Mouse (Mus musculus): Measurements from ENCODE around the gene Olfr171. TPM values are rescaled to one million over a fixed set of nuclear protein-coding genes. Genes with fewer than 3 reads are reported as not detected.
"Not testable (repeated sequence)": the region's sequence is repeated elsewhere in the genome, so short reads cannot be mapped to it uniquely, and the experiment has no call there.

The Olfr171 gene
- not detected in 2 replicates for polyA plus RNA-seq (2015; fragmentation: Nextera tagmentation; extraction: Ambion mirVana)

DNA sequence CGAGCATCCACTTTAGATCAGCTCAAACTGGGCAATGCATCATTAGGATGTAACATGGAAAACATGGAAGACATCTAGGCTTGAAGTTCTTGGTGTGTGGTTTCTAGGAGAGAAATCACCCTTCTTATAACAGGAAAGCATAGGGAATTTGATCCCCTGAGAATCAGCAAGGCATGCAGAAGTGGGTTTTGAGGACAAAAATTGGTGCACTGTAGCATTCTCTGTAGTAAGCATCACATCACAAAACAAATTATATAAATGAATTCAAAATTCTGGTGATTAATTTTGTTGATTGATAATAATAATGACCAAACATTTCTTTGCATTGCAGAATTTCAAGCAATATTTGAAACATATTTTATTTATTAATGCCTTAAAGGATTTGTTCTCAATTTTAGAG lies at the start of gene Olfr171:
TSS of gene Olfr171 (minus strand) at position 101 of the 400 bp plus-strand sequence.
- Histone ChIP-seq H3K36me3 (no peaks in the 10 kb centered on the region), H3K9me3 (no peaks in the 10 kb centered on the region; the same call in 1 of the 2 replicates), H3K27me3 (no peaks in the 10 kb centered on the region), H3K4me1 (replicated peaks) (no peaks in the 10 kb centered on the region), H3K9ac (no peak within 1 kb of the TSS), H3K4me2 (no peak within 1 kb of the TSS), H3K4me3 (no peak within 1 kb of the TSS), H3K27ac (replicated peaks) (no peak within 1 kb of the TSS)
- WGBS = 76% methylated on average over 1 of the region's 1 CpGs
- ATAC-seq (ENCODE audit: low read depth) = no peak

DNA sequence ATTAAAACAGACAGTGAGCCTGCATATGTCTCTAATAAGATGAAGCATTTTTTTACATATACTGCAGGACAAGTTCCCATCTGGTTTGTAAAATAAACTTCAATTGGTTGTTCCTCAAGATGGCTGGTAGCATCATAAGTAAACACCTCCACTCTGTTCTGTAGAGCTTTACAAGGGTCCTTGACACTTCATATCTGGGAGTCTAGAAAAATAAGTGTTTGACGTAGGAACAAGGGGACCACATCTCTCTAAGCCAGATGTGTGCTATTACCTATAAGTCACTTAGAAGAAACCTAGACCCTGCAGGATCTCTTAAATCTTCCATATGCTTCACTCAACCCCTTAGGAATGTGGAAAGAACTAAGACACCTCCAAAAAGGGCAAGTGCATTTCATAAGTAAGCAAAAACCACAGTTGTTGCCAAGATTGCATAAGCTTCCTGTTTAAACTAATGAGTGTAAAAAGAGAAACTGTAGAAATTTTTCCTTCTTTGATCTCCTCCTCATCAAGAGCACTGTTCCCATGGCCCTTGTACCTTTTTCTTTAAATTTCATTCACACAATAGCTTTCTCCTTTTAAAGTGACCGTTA lies 41.1 kb upstream of the Olfr171 start:
- no peaks in the 10 kb centered on the region for H3K36me3 ChIP-seq
- H3K4me1 ChIP-seq (replicated peaks) = no peaks in the 10 kb centered on the region
- no peak overlapping the region for H3K4me2 ChIP-seq
- no peak overlapping the region for H3K4me3 ChIP-seq
- no peaks in the 10 kb centered on the region for H3K9me3 ChIP-seq
- H3K27ac ChIP-seq (replicated peaks) = no peak overlapping the region
- WGBS = 87% methylated on average over 2 of the region's 2 CpGs
- no peak overlapping the region for H3K9ac ChIP-seq
- ATAC-seq (ENCODE audit: low read depth) = no peak
- H3K27me3 ChIP-seq = no peaks in the 10 kb centered on the region

DNA sequence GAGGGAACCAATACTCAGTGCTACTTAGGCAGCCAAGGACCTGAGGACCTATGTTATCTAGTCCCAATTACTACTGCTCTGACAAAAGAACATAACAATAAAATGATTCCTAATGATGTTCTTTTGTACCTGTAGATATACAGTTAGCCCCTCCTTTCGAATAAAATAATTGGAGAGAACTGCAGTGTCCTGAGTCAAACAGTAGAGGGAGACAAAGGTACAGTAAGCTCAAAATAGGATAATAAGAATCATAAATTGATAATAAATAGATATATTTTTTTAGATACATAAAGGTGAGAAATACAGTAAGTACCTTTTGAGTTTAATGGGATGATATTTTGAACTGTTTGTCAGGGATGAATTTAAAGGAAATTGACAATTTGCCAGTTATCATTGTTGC lies 36.6 kb upstream of the Olfr171 start:
- Histone ChIP-seq H3K36me3 (no peaks in the 10 kb centered on the region), H3K4me1 (replicated peaks) (no peaks in the 10 kb centered on the region), H3K9ac (no peak overlapping the region), H3K27me3 (no peaks in the 10 kb centered on the region), H3K27ac (replicated peaks) (no peak overlapping the region), H3K4me3 (no peak overlapping the region), H3K4me2 (no peak overlapping the region), H3K9me3 (no peaks in the 10 kb centered on the region)
- 58% methylated on average over 1 of the region's 1 CpGs for WGBS
- ATAC-seq (ENCODE audit: low read depth) = no peak

DNA sequence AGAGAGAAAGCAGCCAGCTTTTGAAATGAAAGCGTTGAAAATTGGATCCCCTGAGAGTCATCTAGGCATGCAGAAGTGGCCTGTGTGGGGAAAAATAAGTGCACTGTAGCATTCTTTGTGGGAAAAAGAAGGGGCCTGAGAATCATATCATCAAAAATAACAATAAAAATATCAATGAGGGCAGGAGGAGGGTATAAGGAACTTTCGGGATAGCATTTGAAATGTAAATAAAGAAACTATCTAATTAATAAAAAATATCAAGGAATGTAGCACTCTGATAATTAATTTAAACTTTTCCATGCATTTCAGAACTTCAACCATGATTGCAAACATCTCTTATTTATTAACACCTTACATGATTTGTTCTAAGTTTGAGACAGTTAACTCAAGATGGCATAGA lies 17.9 kb downstream of the Olfr171 start, which contains the start of gene Olfr170:
TSS of gene Olfr170 (minus strand) at position 101 of the 400 bp plus-strand sequence.
- H3K4me1 ChIP-seq (replicated peaks); H3K9me3 ChIP-seq; H3K9ac ChIP-seq; H3K27ac ChIP-seq (replicated peaks); H3K27me3 ChIP-seq; ATAC-seq (ENCODE audit: low read depth); H3K4me2 ChIP-seq; H3K36me3 ChIP-seq; H3K4me3 ChIP-seq: not testable (repeated sequence)
- 87% methylated on average over 2 of the region's 2 CpGs for WGBS

DNA sequence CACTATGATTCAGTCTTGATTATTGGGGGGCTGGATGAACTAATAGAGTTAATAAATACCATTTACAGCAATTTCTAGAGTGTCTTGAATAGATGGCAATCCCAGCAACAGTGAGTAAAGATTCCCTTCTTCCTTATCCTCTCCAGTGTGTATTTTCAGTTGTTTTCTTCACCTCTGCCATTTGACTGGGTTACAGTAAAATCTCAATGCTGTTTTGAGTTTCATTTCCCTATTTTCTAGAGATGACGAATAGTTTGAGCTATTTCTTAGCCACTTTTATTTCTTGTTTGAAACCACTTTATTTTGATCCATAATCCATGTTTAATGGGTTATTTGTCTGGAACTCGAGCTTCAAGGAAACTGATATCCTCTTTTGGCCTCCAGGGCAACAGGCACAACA lies 26.6 kb downstream of the Olfr171 start:
- no peak overlapping the region for H3K4me2 ChIP-seq
- no peak for ATAC-seq (ENCODE audit: low read depth)
- H3K36me3 ChIP-seq = no peaks in the 10 kb centered on the region
- H3K27ac ChIP-seq (replicated peaks) = no peak overlapping the region
- no peaks in the 10 kb centered on the region for H3K4me1 ChIP-seq (replicated peaks)
- no peaks in the 10 kb centered on the region for H3K9me3 ChIP-seq
- H3K27me3 ChIP-seq = no peaks in the 10 kb centered on the region
- no peak overlapping the region for H3K4me3 ChIP-seq
- no peak overlapping the region for H3K9ac ChIP-seq
- WGBS = 62% methylated on average over 2 of the region's 2 CpGs

Other genes starting within 250 kb of the Olfr171 start
- not detected in 2 replicates for gene Olfr165, start 206.8 kb downstream of the Olfr171 start, polyA plus RNA-seq (2015; fragmentation: Nextera tagmentation; extraction: Ambion mirVana)
- not detected in 2 replicates for gene Olfr166, start 146.2 kb downstream of the Olfr171 start, polyA plus RNA-seq (2015; fragmentation: Nextera tagmentation; extraction: Ambion mirVana)
- gene Olfr167, start 107.7 kb downstream of the Olfr171 start, polyA plus RNA-seq (2015; fragmentation: Nextera tagmentation; extraction: Ambion mirVana) = not detected in 2 replicates
- not detected in 2 replicates for gene Olfr168, start 94.4 kb downstream of the Olfr171 start, polyA plus RNA-seq (2015; fragmentation: Nextera tagmentation; extraction: Ambion mirVana)
- not detected in 2 replicates for gene Olfr169, start 58.1 kb downstream of the Olfr171 start, polyA plus RNA-seq (2015; fragmentation: Nextera tagmentation; extraction: Ambion mirVana)
- not detected in 2 replicates for gene Olfr170, start 18.0 kb downstream of the Olfr171 start, polyA plus RNA-seq (2015; fragmentation: Nextera tagmentation; extraction: Ambion mirVana)
- 0.08 and 0.12 TPM in 2 replicates for gene Lamp3, start 76.5 kb upstream of the Olfr171 start, polyA plus RNA-seq (2015; fragmentation: Nextera tagmentation; extraction: Ambion mirVana)
- 40.1 and 43.1 TPM in 2 replicates for gene B3gnt5, start 130.3 kb upstream of the Olfr171 start, polyA plus RNA-seq (2015; fragmentation: Nextera tagmentation; extraction: Ambion mirVana)